Mouse (Mus musculus) heart, adult 8-10 months (tissue): ENCODE results near the gene Mapk3. TPM values are rescaled to one million over a fixed set of nuclear protein-coding genes. Genes with fewer than 3 reads are reported as not detected.
A peak's percentile ranks its signal among the peaks of the same experiment; 100 is the strongest.

ENCODE experiments used
- DNase-seq: peaks from one replicate; pipeline ENCODE4 v3.0.0; 2022; ENCODE audit warnings: low spot score
- total RNA-seq, 4 experiments: library from RNA; stranded (reverse); gene quantifications; 2 replicates each; pipeline ENCODE4 v1.2.4; 2022

The Mapk3 gene
- total RNA-seq, 4 experiments from 2014 or later: 46.5 to 52.3 (median 50.4) TPM

DNA sequence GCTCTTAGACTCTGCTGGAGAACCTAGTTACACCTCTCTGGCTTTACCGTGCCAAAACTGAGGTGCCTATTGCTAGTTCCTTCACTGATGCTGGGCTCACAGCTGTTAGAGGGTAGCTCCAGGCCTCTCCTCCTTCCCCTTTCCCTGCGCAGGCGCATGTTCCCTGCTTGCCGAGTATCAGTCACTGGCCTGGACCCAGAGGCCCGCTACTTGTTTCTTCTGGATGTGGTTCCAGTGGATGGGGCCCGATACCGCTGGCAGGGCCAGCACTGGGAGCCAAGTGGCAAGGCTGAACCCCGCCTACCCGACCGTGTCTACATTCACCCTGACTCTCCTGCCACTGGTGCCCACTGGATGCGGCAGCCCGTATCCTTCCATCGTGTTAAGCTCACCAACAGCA is 23.3 kb downstream of the Mapk3 start:
- no peak for DNase-seq

DNA sequence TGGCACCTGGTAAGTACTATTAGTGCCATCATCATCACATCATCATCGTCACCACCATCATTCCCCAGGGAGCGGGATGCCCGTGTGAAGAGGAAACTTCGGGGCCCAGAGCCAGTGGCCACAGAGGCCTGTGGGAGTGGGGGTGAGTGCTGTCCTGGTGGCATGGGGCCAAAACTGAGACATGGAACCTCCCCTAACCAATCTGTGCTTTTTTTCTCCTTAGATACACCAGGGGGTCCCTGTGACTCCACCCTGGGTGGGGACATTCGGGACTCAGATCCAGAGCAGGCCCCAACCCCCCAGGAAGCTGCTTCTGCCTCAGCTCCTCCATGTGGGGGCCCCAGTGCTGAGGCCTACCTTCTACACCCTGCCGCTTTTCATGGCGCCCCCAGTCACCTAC is 25.1 kb downstream of the Mapk3 start:
- no peak for DNase-seq

DNA sequence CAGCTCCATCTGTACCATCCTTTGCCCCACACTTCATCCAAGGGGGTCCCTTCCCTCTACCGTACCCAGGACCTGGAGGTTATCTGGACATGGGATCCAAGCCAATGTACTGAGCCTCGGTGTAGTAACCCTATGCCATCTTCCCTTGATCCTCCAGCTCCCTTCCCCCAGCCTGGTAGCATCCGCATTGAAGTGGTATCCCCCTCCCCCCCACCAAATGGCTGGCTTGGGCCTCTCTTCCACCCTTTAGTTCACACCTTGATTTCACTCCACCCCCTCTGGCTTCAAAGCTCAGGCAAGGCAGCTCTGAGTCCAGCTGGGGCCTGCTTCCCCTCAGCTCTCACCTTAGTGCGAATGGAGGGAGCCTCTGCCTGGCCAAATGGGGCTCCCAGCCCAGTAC is 25.7 kb downstream of the Mapk3 start:
- DNase-seq: no peak

DNA sequence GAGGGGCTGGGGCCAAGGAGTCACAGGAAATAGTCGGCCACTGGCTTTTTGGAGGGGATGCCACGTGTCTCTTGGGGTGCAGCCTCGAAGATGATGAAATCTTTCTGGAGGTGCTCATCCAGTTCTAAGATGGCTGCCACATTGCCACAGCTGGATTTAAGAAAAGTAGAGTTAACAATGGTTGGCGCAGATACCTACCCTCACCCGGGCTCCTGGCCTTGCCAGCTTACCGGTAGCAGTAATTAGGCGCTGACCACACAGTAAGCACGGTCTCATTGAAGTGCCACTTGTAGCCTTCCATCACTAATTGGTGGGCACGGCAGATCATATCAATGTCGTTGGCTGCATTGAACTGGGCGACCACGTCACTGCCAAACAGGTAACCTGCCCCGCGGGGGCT is 26.7 kb downstream of the Mapk3 start:
- DNase-seq: no peak

DNA sequence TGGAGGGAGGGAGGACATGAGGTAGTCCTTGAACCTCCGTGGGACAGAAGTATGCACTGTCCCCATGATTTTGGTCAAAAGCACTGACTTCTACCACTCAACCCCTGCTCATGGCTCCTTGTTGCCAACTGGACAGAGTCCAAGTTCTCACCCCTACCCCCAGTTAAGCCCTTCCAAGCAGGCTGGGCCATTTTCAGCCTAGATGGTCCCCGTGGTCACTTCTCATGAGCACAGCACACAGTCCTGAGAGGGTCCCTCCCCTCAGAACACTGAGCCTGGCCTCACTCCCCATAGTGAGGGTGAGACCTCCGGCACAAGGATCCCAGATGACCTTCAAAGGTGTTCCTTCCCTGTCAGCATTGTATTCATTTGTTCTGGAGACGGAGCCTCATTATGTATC is 29.7 kb downstream of the Mapk3 start:
- DNase-seq: no peak

DNA sequence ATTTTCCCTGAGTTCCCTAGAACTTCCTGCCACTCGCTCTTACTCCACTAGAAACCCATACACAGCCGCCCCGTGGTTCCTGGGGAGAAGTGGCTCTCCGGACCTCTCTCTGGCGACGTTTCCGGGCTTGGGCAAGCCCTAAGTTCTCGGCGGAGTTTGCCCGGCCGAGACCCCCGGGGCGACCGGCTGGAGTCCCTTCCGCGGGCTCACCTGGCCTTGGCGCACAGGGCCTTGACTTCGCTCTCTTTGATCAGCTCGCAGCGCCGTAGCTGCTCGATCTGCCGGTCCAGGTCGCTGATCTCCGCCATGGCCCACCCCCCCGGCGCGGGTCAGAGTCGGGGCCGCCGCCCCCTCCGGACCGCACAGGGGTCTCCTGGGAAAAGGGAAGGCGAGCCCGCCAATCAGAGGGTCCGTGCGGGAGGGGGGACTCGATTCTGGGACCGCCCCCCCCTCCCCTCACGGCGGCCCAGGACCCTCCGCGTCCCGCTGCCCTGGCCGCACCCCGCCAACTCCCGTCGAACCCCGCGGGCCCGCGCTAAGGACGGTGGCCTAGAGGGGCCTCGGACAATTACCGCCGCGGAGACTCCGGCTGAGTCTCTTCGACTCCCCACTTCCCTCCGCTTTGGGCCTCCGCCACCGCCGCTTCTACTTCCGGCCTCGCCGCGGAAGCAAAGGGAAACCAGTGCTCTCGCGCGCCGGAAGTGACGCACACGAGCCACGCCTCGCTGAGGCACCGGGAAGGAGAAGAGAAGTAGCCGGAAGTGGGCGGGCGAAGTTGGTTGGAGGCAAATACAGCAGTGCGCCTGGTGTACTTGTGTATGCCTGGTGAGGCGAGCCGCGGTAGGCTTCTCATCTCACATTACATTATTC is 32.7 kb downstream of the Mapk3 start, which contains the start of gene Ppp4c:
Gene Ppp4c (minus strand): TSS at position 646 of the 870 bp plus-strand sequence.
- peak; percentile 96 for DNase-seq

DNA sequence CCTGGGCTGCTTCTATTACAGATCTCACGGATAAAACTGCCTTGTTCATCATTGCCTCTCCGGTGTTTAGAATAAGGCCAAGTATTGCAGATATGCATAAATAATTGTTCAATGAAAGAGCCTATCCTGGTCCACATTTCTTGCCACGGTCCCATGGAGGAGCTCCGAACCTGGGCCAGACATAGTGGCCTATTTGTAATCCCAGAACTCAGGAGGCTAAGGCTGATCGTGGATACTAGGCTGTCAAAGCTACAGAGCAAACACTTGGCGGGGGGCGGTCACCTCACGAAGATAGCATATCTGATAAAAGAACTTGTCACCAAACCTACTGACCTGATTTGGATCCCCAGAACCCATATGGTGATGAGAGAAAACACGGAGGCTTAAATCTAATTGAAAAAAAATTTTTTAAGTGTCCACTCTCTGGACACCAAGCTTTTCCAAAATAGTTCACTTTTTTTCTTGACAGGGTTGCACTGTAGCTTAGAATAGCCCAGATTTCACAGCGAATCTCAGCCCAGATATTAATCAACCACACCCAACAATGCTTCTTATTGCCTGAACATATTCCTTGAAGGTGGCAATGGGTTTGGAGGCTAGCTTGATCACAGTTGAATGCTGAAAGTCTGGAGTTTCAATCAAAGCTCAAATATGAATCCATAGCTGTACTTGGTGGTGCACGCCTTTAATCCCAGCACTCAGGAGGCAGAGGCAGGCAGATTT is 33.5 kb downstream of the Mapk3 start:
- no peak for DNase-seq

DNA sequence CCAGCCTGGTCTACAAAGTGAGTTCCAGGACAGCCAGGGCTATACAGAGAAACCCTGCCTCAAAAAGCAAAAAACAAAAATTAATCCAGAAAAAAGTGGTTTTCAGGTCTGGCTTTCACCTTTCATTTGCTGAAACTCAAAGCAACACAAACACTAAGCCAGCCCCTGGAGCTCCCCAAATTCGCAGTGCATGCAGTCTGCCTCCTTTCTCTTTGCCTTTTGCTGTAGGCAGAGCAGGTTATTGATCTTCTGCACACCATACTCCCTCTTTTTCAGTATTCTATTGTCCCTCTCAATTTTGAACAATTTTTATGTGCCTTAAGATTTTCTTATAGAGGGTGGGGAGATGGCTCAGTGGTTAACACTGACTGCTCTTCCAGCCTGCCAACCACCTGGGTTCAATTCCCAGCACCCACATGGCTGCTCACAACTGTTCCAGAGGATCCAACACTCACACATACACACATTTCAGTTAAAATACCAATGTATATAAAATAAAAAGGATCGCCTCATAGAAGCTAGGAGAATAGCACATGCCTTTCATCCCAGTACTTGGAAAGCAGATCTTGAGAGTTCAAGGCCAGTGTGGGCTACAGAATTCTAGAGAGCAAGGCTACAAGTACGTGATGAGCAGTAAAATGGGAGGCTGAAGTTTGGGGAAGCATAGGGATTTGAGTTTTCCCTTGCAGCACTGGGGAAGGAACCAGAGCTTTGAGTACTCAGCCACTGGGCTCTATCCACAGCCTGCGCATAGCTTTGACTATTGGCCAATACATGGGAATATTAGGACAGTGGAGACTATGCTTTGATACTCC is 34.3 kb downstream of the Mapk3 start:
- no peak for DNase-seq

DNA sequence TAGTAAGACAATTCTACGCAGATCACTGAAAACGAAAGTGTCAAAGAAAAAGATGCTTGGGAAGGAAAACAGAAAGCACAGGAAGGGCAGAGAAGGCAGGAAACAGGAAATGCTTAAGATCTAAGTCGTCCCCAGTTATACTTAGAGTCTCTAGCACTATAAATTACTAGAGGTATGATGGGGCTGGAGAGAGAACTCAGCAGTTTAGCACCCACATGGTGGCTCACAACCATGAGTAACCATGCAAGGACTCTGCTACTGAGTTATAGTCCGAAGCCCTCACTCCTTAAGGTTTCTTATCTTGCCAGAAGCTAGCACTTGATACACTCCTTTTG is 34.8 kb downstream of the Mapk3 start:
- no peak for DNase-seq

DNA sequence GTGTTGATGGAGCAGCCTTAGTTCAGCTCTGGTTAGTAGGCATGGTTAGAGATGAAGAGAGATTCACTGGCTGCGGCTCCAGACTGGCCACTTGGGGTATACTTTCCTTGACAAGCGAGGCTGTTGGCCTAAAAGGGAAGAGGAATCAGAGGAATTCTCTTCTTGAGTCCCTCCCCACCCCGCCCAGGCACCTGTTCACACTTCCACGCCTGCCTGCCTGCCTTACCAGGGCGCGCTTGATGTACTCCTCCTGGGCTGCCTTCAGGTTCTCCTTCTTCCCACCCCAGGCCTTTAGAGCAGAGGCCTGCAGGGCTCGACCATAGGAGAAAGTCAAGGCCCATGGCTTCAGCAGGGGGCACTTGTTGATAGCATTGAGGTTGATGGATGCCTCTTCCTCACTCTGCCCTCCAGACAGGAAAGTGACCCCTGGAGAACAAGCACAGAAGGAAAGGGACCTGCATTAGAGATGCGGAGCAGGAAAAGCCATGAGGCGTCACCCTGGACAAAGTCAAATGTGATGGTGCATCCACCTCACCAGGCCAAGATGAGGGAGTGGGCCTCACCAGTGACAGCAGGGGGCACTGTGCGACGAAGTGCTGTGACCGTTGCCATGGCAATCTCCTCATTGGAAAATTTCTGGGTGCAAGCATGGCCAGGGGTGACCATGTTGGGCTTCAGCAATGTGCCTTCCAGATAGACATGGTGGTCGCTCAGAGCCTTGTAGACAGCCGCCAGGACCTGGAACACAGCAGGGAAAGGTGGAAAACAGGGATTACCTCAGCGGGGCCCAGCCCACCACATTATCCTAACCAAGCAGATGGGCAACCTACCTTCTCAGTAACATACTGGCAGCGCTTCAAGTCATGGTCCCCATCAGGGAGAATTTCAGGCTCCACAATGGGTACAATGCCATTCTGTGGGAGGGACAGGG is 36.3 kb downstream of the Mapk3 start:
- DNase-seq: no peak

DNA sequence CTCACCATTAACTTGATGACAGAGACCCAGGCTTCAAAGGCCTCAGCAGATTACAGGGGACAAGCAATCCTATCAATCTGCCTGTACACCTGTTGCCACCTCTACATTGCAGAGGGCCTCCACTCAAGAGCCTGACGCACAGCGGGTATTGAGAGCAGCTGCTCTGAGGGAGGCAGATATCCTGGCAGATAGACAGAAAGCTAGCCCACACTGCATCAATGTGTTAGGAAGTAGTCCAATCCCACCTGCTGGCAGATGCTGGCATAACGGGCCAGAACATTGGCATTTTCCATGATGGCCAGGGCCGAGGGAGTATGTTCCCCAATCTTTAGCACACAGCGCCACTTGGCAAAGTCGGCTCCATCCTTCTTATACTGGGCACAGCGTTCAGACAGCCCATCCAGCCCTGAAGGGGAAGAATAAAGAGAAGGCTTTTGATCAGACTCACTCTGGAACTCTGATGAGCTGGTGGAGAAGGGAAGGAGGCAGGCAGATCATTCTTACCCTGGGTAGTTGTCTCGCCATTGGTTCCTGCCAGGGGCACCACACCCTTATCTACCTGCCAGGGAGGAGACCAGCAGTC is 37.0 kb downstream of the Mapk3 start:
- DNase-seq: no peak

DNA sequence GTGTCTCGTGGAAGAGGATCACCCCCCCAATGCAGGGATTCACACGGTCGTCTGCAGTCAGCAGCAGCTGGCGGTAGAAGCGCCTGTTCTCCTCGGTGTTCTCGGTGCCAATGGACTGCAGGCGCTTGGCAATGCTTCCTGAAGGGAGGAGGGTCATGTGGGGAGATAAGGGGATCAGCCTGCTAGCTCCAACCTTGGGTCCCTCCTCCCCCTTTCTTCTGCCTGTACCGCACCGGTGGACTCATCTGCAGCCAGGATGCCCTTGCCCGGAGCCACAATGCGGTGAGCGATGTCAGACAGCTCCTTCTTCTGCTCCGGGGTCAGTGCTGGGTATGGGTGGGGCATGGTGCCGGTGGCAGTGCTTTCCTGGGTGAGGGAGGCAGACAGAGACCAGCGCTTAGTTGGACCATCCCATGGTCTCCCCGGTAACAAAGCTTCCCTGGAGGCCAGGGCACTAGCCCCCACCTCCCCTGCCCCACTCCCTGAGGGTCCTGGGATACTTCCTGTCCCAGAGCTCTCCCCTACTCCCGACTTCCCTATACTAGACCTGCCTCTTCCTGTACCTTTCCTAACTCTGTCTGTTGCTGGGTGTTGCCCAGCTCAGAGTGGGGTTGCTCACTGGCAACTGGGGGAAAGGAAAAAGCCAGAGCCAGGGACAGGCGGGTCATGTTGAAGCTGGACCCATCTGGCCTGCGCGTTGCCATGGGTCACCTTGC is 38.2 kb downstream of the Mapk3 start, which contains the start of gene Fam57b:
Gene Fam57b (plus strand): TSS at position 258 of the 716 bp plus-strand sequence.
- DNase-seq: peak; percentile 62

DNA sequence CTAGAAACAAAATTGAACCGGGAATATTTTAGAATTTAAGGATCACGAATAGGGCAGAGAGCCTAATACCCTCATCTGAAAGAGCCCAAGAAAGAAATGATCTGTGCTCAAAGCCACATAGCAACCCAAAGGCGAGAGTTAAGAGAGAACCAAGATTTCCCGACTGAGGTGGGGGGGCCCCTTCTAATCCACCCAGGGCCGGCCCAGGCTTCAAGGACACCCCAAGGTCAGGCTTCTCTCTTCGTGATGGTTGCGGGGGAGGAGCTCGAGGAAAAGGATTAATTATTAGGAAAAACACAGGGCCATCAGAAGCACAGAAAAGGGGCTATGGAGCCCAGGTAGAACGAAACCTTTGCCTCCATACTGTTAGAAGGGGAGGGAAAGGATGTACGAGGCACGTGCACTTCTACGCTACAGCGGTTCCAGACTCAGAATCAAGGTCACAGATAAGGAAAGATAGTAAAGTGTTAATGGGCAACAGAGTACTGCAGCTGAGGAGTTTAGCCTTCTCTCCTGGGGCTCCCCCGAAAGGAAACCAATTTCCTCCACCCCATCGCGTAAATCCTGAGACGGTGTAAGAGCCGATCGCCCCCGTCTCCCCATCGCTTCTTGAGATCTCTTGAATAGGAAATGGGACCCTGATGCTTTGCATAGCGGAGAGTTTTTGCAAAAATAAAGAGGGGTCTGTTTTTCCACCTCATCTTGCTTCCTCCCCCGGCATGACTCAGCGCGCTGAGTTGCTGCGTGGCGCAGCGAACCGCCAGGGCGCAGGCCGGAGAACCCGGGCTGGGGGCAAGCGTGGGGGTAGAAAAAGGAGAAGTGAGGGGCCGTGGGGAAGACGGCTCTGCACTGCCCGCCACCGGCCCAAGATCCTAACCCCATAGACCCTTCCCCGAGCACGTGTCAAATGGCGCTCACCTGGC is 39.0 kb downstream of the Mapk3 start:
- DNase-seq: no peak

DNA sequence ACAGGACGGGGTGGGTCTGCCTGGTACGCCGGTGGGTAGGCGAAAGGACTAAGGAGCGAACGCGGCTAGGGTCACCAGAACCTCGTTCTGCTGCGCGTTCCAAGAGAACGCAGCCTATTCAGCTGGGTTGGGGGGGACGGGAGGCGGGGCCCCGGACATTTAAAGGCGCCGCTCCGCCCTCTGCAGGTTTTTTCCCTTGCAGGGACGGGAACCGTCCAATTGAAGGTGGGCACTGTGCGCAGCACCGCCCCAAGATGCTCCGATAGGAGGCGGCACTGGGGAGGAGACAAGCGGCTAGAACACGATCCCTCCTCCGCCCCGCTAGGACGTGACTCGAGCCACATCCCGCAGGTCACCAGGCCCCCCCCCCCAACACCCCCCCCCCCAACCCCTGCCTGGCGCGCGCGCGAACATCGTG is 39.7 kb downstream of the Mapk3 start:
- peak; percentile 98 for DNase-seq

DNA sequence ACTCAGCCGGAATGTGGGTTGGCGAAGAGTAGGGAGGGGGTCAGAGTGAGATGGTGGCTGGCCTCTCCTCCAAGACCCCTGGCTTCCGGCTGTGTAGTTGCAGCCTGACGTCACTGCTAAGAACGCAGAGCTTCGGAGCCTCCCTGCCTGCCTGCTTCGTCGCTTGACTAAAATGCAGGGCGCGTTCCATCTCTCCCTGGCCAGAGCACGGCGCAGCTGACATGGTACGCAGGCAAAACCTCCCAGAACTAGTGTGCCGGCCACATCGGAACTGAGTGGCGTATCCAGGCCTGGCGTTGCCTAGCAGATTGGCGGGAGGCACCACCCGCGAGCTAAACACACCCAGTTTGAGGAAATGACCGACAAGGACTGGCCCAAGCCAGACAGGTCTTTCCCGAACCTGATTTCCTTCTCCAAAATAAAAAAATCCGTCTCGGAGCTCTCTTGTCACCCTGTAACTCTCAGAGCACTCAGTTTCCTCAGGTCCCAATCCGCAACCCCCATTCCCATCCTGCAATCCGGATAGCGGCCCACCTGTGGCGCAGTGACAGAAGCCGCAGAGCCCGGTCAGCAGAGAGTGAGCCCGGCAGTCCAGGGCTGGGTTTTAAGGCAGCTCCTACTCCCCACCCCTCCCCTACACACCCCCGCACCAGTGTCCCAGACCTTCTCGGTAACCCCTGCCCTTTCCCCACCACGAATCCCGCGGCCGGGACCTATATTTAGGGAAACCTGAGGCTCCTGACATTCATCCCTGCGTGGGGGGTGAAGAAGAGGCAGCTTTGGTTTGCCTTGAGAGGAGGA is 40.3 kb downstream of the Mapk3 start:
- no peak for DNase-seq

DNA sequence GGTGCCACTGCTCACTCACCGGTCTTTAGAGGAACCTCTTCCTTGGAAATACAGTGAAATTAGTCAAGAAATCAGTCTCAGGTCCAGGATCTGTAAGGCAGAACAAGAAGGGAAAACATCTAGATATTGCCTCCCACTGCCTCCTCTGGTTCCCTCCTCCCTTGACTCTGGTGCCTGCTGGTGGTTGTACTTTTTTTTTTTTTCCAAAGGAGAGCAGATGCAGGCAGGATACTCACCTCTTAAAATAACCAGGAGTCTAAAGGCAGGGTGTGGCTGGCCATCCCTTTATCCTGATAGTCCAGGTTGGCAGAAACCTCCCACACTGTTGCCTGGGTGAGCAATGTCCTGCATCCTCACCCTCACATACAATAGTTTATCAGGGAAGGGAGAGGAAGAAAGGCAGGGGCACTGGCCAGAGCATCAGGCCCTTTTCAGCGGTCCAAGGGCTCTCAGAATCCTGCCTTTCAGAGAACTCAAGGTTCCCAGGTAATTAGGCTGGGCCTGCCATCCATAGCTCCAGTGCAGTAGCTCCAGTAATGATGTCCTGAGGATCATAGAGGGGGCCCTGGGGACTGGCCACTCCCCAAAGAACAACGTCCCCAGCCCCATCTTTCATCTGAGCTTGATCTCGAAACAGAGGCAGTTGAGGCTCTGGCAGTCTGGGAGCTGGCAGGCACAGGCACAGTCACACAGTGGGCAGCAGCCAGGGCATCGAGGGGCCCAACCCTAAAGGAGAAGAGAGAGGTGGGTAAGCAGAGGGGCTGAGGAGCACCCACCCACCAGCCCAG is 41.1 kb downstream of the Mapk3 start:
- DNase-seq: no peak

DNA sequence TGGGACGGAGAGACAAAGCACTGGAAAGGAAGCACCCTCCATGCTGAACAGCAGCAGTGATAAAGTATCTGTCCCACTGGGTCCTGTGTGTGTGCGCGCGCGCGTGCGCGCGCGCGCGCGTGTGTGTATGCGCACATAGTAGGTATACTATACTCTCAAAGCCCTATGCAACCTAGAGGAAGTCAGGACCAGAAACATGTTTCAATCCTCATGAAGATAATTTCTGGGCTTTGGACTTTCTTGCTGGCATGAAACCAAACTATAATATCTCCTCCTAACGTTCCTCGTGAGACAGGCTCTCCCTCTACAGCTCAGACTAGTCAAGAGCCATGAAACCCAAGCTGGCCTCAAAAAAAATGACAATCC is 41.6 kb downstream of the Mapk3 start:
- no peak for DNase-seq
